Mouse (Mus musculus) lung, adult 2 months (tissue): ENCODE measurements at regions not wholly inside any gene's neighbourhood (a gene's known extent, or its start where the extent isn't known, plus 50 kb on each side); places are given as distances from the start of the nearest gene placed in this dataset.

Experiments
- CTCF ChIP-seq: fragments of 200-500 bp; IDR thresholded peaks from 2 replicates; pipeline ENCODE4 v1.5.1; 2011; ENCODE audit warnings: mild to moderate bottlenecking, low read length, control low read depth; ENCODE audit not compliant: insufficient read depth
- POLR2A ChIP-seq: fragments of 200-500 bp; IDR thresholded peaks from 2 replicates; pipeline ENCODE4 v1.6.1; 2011; ENCODE audit warnings: low read depth, mild to moderate bottlenecking, control low read depth, low read length, borderline replicate concordance; ENCODE audit errors: extremely low read depth

DNA sequence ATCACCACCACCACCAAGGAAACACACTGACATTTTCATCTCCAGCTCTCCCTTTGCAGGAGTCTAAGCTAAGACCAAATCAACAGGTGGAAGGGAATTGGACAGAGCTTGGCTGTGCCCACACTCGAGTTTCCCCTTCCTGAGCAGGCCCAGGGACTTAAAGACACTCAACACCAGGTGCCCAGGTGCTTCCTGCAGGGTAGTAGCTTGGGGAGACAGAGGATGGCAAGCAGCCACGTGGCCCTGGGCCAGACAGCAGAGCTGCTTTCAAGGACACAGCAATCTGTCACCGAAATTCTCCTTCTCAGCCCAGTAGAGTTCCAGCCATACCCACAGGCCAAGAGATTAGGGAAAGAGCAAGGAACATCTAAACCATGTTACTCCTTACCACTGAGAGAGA is 266.9 kb downstream of the H2al1j start:
- TF ChIP-seq POLR2A = no peak
- TF ChIP-seq CTCF = no peak
